Mouse (Mus musculus): ENCODE results near the gene Catsperg1.

Catsperg1 gene

DNA sequence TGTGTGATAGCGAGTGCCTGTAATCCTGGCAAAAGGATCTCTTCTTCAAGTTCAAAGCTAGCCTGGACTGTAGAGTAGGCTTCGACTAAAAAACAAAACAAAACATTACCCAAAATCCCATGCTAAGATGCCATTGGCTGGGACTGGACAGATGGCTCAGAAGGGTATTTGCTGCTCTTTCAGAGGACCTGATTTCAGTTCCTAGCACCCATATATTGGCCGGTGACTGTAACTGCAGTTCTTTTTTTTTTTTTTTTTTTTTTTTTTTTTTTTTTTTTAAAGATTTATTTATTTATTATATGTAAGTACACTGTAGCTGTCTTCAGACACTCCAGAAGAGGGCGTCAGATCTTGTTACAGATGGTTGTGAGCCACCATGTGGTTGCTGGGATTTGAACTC is 74.6 kb downstream of the Catsperg1 start:
- in situ Hi-C loops (cut with MboI, MseI): loop anchor here in 1 of 2 experiments (25.0 kb wide), 1 partner anchor 1777 kb away; the partner anchor contains the start of genes Gm20479 and Shkbp1

DNA sequence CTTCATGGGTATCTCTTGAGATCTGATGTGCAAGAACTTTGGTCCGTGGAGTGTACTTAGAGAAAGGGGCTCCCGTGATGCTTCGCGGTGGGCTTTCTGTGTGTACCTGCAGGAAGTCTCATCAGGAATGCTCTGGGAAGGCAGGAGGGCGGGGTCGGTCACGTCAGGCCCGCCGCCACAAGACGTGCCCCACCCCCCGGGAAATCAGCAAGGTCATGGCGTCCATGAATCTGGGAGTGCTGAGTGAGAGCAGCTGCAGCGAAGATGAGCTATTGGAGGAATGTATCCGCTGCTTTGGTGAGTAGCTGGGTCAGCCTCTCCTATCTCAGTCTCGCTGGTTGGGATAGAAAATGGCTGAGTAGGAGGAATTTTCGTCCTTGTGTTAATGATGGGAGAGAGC is 76.4 kb downstream of the Catsperg1 start:
- in situ Hi-C loops (cut with MboI, MseI): loop anchor here in 1 of 2 experiments (25.0 kb wide), 1 partner anchor 1775 kb away; the partner anchor contains the start of genes Gm20479 and Shkbp1

GRCm38 (mm10) chr7:29134693-29135386 is 79.0 kb downstream of the Catsperg1 start, which contains the start of gene Rasgrp4:
Rasgrp4 (plus strand) TSS chr7:29134851.
- in situ Hi-C loops (cut with MboI, MseI): loop anchor here in 1 of 2 experiments (25.0 kb wide), 1 partner anchor 1773 kb away; the partner anchor contains the start of genes Gm20479 and Shkbp1

- in situ Hi-C loops (cut with MboI, MseI): loop anchor here in 1 of 2 experiments (25.0 kb wide), 1 partner anchor 1772 kb away; the partner anchor contains the start of genes Gm20479 and Shkbp1
These were observed 79.6 kb downstream of the Catsperg1 start for GRCm38 (mm10) chr7:29134230-29134629.
